Mouse (Mus musculus) layer of hippocampus, adult 11-12 months (tissue): ENCODE results near the gene Smok3b.

Experiments used
- DNase-seq: peaks from one replicate; pipeline ENCODE4 v3.0.0; 2022; ENCODE audit warnings: low spot score

Smok3b gene

DNA sequence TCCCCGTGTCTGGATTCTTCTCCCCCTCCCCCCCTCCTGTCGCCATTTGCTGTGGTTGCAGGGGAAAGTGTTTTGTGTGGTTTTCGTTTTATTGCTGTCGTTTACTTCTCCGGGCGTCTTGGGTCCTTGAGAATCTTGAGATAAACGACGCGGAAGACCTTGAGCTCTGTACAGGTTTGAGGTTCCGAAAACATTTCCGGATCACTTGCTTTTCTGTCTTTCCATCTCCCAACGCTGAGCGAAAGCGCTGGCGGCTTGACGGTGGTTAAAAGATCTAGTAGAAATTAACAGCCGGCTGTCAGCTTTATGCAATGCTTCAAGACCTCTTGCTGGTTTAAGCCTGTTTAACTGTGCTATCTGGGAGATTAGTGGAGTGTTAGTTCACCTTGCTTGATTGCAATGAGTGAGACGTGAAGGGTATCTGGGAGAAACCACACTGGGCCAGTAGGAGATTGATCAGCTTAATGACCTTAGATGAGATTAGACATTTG, 64.2 kb downstream of the Smok3b start:
- peak; percentile 21 for DNase-seq

- no peak for DNase-seq
Measured at GRCm38 (mm10) chr5:138086842-138087241, 65.6 kb downstream of the Smok3b start.

GRCm38 (mm10) chr5:138088366-138088765, 67.1 kb downstream of the Smok3b start:
- no peak for DNase-seq

DNA sequence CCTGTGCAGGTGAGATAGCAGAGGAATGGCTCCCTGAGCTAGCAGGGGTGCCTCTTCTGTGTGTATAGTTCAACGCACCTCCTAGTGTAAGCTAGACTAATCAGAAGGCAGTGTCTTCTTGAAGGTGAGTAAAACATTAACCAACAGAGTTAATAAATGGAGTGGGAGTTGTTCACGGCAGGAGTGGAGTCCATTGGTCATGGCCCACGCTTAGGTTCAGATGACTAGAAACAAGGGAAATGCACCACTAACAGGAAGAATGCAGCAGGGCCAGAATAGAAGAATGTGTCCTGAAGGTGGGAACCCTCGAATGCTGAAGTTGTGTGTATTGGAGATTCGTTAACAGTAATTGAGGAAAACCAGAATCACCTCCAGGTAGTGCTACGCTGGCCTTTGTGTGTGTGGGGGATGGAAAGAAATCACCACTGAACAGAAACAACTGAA, 67.9 kb downstream of the Smok3b start:
- DNase-seq, result no peak

DNA sequence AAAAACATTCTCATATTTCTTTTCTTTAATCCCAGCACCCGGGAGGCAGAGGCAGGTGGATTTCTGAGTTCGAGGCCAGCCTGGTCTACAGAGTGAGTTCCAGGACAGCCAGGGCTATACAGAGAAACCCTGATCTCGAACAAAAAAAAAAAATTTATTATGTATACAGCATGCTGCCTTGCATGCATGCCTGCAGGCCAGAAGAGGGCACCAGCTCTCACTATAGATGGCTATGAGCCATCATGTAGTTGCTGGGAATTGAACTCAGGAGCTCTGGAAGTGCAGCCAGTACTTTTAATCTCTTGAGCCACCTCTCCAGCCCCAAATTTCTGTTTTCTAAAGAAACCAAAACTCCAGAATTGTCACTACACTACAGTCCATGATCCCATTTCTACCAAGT, 69.0 kb downstream of the Smok3b start:
- no peak for DNase-seq

GRCm38 (mm10) chr5:138090737-138091136, 69.5 kb downstream of the Smok3b start:
- DNase-seq, result no peak

GRCm38 (mm10) chr5:138092771-138093170, 71.5 kb downstream of the Smok3b start:
- no peak for DNase-seq

DNA sequence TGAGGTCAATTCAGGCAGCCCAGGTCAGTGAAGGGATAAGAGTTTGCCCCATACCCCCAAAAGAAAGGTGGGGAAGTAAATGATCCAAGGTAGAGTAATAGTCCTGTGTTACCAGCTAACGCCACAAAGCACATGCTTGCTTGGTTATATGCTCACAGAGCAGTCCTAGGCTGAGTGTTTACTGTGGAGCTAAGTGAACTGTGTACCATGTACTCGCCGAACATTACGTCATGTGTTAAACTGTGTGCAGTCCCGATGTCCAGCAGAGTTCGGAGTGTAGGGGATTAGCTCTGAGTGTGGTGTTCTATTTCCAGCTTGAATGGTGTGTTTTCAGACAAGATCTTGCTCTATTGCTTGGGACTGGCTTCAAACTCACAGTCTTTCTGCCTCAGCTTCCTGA, 73.2 kb downstream of the Smok3b start:
- no peak for DNase-seq
